Mouse (Mus musculus) activated CD4-positive, CD25-positive, alpha-beta regulatory T cell, adult 4 months (primary cell): ENCODE results near the gene Ptgir. TPM values are rescaled to one million over a fixed set of nuclear protein-coding genes. Genes with fewer than 3 reads are reported as not detected.

Experiments used
- ATAC-seq: one replicate; pipeline ENCODE4 v1.8.0; 2017
- polyA plus RNA-seq, 2 experiments: library from polyadenylated mRNA; unstranded; fragments of 100-300 nt; shearing (Covaris generic); gene quantifications; one replicate each; pipeline ENCODE4 v1.2.1; 2017

Gene Ptgir
- polyA plus RNA-seq, 2 experiments from 2014 or later = 11.8 to 13.2 TPM

- no peak for ATAC-seq
Observed at GRCm38 (mm10) chr7:16918014-16918413, 11.7 kb downstream of the Ptgir start.

- ATAC-seq = no peak
Observed at GRCm38 (mm10) chr7:16918670-16919069, 12.4 kb downstream of the Ptgir start.

GRCm38 (mm10) chr7:16919395-16920149 lies 13.3 kb downstream of the Ptgir start:
- ATAC-seq = no peak

- ATAC-seq = no peak
Observed at GRCm38 (mm10) chr7:16920150-16920579, 13.9 kb downstream of the Ptgir start.

- no peak for ATAC-seq
Observed at GRCm38 (mm10) chr7:16920818-16921791, 14.8 kb downstream of the Ptgir start.

GRCm38 (mm10) chr7:16921881-16922335 lies 15.6 kb downstream of the Ptgir start:
- ATAC-seq = no peak

- ATAC-seq = no peak
Observed at GRCm38 (mm10) chr7:16922360-16922973, 16.2 kb downstream of the Ptgir start.

GRCm38 (mm10) chr7:16923283-16924036 lies 17.2 kb downstream of the Ptgir start:
- ATAC-seq = no peak

GRCm38 (mm10) chr7:16924037-16924834 lies 17.9 kb downstream of the Ptgir start, which contains the start of gene Calm3:
Gene Calm3 (minus strand): TSS chr7:16924114.
- peak; percentile 78 for ATAC-seq

GRCm38 (mm10) chr7:16928341-16928740 lies 22.1 kb downstream of the Ptgir start:
- no peak for ATAC-seq

- ATAC-seq = peak; percentile 65
Observed at GRCm38 (mm10) chr7:16930850-16931249, 24.6 kb downstream of the Ptgir start.

- ATAC-seq = peak; percentile 63
Observed at GRCm38 (mm10) chr7:16931968-16932627, 25.8 kb downstream of the Ptgir start.

GRCm38 (mm10) chr7:16932704-16933577 lies 26.7 kb downstream of the Ptgir start:
- ATAC-seq = peak; percentile 28

- ATAC-seq = no peak
Observed at GRCm38 (mm10) chr7:16937312-16937711, 31.0 kb downstream of the Ptgir start.

- ATAC-seq = no peak
Observed at GRCm38 (mm10) chr7:16938117-16938791, 32.0 kb downstream of the Ptgir start.

GRCm38 (mm10) chr7:16940292-16940691 lies 34.0 kb downstream of the Ptgir start:
- ATAC-seq = no peak

- no peak for ATAC-seq
Observed at GRCm38 (mm10) chr7:16942861-16943260, 36.6 kb downstream of the Ptgir start.

- peak; percentile 28 for ATAC-seq
Observed at GRCm38 (mm10) chr7:16944061-16944807, 37.9 kb downstream of the Ptgir start, which contains the start of gene Pnmal2. Gene Pnmal2 (plus strand): TSS chr7:16944682.
